Mouse (Mus musculus): Measurements from ENCODE around the gene Camk1d. TPM values are rescaled to one million over a fixed set of nuclear protein-coding genes. Genes with fewer than 3 reads are reported as not detected.

The Camk1d gene
- polyA plus RNA-seq, 1 experiment: 1.9 TPM

GRCm38 (mm10) chr2:5321660-5322295 is 392.5 kb downstream of the Camk1d start:
- Histone ChIP-seq H3K27ac (replicated peaks; ENCODE audit: low read depth, low read length) (no peak overlapping the region), H3K4me3 (ENCODE audit: insufficient read depth, low read depth, low read length) (no peak overlapping the region), H3K4me1 (ENCODE audit: control insufficient read depth, insufficient read depth, insufficient read length, low read length) (no peaks in the 10 kb centered on the region)

GRCm38 (mm10) chr2:5319138-5319537 is 395.2 kb downstream of the Camk1d start:
- no peak overlapping the region for H3K4me3 ChIP-seq (ENCODE audit: insufficient read depth, low read depth, low read length)
- no peaks in the 10 kb centered on the region for H3K4me1 ChIP-seq (ENCODE audit: control insufficient read depth, insufficient read depth, insufficient read length, low read length)
- H3K27ac ChIP-seq (replicated peaks; ENCODE audit: low read depth, low read length): no peak overlapping the region

DNA sequence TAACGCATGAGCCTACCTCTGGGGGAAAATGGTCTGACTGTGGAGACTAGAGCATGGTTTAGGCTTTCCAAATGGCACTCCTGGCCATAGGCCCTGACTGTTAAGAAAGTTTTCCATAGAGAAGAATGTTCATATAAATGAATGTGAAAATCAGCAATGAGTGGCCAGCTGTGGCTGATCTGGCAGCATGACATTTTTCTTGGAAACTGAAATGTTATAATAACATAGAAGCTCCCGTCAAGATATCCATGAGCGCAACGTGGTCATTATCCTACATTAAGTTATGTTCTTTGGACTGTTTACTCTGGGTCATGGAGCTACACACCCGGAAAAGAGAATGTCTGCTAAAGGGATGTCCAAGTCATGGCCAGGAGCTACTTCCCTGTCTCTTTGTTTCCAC is 397.6 kb downstream of the Camk1d start:
- Histone ChIP-seq H3K4me1 (ENCODE audit: control insufficient read depth, insufficient read depth, insufficient read length, low read length) (no peaks in the 10 kb centered on the region), H3K4me3 (ENCODE audit: insufficient read depth, low read depth, low read length) (no peak overlapping the region), H3K27ac (replicated peaks; ENCODE audit: low read depth, low read length) (no peak overlapping the region)

DNA sequence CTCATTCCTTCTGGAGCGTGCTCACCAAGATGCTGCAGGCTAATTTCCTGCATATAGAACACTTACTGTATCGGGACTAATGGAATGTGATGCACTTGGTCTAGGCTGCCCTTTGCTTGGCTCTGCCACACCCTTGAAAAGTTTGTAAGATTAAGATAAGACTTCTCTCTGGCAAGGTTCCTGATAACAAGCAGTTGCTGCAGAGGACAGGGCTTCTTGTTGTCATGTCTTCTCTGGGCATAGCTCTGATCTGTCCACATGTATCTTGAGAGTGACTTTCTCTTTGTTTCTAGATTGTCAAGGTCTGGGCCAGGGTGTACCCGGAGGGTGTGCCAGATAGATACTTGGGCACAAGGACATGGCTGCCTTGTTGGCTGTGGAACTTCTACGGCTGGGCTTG is 398.1 kb downstream of the Camk1d start:
- no peaks in the 10 kb centered on the region for H3K4me1 ChIP-seq (ENCODE audit: control insufficient read depth, insufficient read depth, insufficient read length, low read length)
- H3K27ac ChIP-seq (replicated peaks; ENCODE audit: low read depth, low read length): no peak overlapping the region

DNA sequence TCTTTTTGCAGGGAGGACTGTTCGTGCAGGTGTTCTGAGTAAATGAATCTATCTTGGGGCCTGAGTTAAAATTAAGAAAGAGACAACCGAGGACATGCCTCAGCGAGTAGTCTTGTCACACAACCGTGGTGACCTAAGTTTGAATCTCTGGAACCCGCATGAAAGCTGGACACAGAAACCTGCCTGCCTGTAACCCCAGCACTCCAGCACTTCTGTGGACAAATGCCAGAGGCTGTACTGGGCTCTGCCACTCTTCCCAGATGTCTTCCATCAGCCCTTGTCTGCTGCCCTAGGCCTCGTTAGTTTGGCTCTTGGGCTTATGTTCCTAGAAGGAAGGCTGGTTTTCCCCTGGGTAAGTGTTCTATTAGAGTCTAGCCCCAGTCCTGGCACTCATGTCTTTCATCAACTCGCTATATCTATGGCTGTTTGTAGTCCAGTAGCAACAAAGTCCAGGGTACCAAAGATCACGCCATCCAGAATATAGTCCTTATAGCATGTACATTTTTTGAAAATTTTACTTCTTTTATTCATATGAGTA is 399.0 kb downstream of the Camk1d start:
- Histone ChIP-seq H3K4me3 (ENCODE audit: insufficient read depth, low read depth, low read length) (no peak overlapping the region), H3K27ac (replicated peaks; ENCODE audit: low read depth, low read length) (no peak overlapping the region), H3K4me1 (ENCODE audit: control insufficient read depth, insufficient read depth, insufficient read length, low read length) (no peaks in the 10 kb centered on the region)

More for the DNA sequence above, 398.1 kb downstream of the Camk1d start:
- H3K4me3 ChIP-seq (ENCODE audit: insufficient read depth, low read depth, low read length): no peak overlapping the region

GRCm38 (mm10) chr2:5314530-5315166 is 399.7 kb downstream of the Camk1d start:
- H3K4me1 ChIP-seq (ENCODE audit: control insufficient read depth, insufficient read depth, insufficient read length, low read length): no peaks in the 10 kb centered on the region
- H3K27ac ChIP-seq (replicated peaks; ENCODE audit: low read depth, low read length): no peak overlapping the region
- H3K4me3 ChIP-seq (ENCODE audit: insufficient read depth, low read depth, low read length): no peak overlapping the region

- Histone ChIP-seq H3K27ac (replicated peaks; ENCODE audit: low read depth, low read length) (no peak overlapping the region), H3K4me3 (ENCODE audit: insufficient read depth, low read depth, low read length) (no peak overlapping the region), H3K4me1 (ENCODE audit: control insufficient read depth, insufficient read depth, insufficient read length, low read length) (no peaks in the 10 kb centered on the region)
Observed at GRCm38 (mm10) chr2:5305156-5305555, 409.2 kb downstream of the Camk1d start.

- H3K27ac ChIP-seq (replicated peaks; ENCODE audit: low read depth, low read length): no peak overlapping the region
- no peaks in the 10 kb centered on the region for H3K4me1 ChIP-seq (ENCODE audit: control insufficient read depth, insufficient read depth, insufficient read length, low read length)
Observed at GRCm38 (mm10) chr2:5304451-5304850, 409.9 kb downstream of the Camk1d start.

GRCm38 (mm10) chr2:5301286-5301685 is 413.0 kb downstream of the Camk1d start:
- Histone ChIP-seq H3K4me3 (ENCODE audit: insufficient read depth, low read depth, low read length) (no peak overlapping the region), H3K4me1 (ENCODE audit: control insufficient read depth, insufficient read depth, insufficient read length, low read length) (0 out of 2 replicates have a peak, but pooled peaks cover 3% of the 10 kb centered on the region), H3K27ac (replicated peaks; ENCODE audit: low read depth, low read length) (peak overlapping the region; percentile 28)

More at GRCm38 (mm10) chr2:5304451-5304850, 409.9 kb downstream of the Camk1d start:
- H3K4me3 ChIP-seq (ENCODE audit: insufficient read depth, low read depth, low read length): no peak overlapping the region

GRCm38 (mm10) chr2:5298071-5298470 is 416.2 kb downstream of the Camk1d start:
- peak overlapping the region; percentile 81; the same call in 1 of the 2 replicates for H3K27ac ChIP-seq (replicated peaks; ENCODE audit: low read depth, low read length)

DNA sequence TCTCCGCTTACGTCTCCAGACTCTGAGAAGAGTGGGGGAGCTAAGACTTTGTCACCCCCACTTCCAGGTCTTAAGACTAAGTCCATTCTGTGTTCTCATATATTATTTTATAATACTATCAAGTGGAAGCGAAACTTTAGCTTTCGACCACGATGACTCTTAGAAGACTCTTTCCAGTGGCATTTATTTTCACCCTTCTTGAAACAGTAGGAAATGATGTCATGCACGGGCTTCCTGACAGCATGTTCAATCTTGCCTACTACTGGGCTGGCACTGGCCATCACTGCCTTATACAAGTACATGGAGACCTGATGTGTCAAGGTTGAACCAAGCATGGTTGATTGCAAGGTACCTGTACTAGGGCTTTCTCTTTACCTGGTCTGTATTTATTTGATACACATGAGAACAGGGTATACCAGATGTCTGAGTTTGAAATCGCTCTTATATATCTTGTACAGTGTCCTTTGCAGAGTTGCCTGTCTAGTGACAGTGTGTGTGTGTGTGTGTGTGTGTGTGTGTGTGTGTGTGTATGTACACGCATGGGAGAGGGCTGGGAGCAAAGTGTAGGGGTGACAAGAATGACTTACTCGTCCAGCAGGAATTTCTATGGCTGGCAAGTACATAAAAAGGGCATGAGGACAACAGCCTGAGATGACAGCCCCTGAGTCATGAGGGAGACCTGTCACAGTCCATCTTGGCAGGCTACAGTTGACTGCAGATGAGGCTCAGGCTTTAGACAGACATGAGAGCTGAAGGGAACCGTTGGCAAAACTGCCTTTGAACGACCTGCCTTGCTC is 417.4 kb downstream of the Camk1d start:
- no peak overlapping the region for H3K27ac ChIP-seq (replicated peaks; ENCODE audit: low read depth, low read length)
- H3K4me3 ChIP-seq (ENCODE audit: insufficient read depth, low read depth, low read length): no peak overlapping the region
- peaks cover 10% of the 10 kb centered on the region; the same call in 1 of the 2 replicates for H3K4me1 ChIP-seq (ENCODE audit: control insufficient read depth, insufficient read depth, insufficient read length, low read length)

More at GRCm38 (mm10) chr2:5298071-5298470, 416.2 kb downstream of the Camk1d start:
- peak overlapping the region; percentile 48 for H3K4me3 ChIP-seq (ENCODE audit: insufficient read depth, low read depth, low read length)
- H3K4me1 ChIP-seq (ENCODE audit: control insufficient read depth, insufficient read depth, insufficient read length, low read length): peaks cover 10% of the 10 kb centered on the region; the same call in 1 of the 2 replicates

DNA sequence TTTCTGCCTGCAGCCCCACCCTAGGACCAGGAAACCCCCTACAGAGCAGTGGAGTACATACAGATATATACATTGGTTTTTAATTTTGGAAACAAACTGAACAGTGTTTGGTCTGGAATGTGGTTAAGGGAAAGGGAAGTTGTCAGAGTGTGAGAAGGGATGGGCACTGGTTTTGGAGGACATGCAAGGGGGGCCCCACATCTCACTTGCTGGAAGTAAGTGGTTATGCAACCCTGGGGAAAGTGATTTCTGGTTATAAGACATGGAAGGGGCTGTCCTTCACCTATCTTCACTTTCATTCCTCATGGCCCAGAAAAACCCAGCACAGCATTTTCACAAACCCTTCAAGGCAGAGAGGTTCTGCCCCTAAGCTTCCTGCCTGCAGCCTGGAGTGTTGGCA is 419.2 kb downstream of the Camk1d start:
- peaks cover 10% of the 10 kb centered on the region; the same call in 1 of the 2 replicates for H3K4me1 ChIP-seq (ENCODE audit: control insufficient read depth, insufficient read depth, insufficient read length, low read length)
- no peak overlapping the region for H3K27ac ChIP-seq (replicated peaks; ENCODE audit: low read depth, low read length)

DNA sequence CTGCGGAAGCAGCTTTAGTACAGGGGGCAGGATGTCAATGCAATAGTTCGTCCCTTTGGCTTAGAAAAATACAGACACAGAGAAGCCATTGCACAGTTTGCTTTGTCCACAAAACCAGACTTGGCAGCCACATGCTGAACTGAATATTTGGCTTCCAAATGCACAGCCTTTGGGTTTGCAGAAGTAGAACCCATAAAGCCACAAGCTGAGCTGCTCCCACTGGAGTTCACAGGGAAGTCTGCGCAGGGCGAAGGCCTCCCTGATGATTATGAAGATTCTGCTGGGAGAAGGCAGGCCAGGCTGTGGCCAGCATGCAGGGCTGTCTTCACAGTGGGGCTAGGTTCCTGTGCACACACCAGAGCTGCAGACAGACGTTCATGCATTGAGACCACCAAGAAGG is 419.9 kb downstream of the Camk1d start:
- Histone ChIP-seq H3K27ac (replicated peaks; ENCODE audit: low read depth, low read length) (0 out of 2 replicates have a peak overlapping the region, but pooled peaks have one; percentile 0), H3K4me1 (ENCODE audit: control insufficient read depth, insufficient read depth, insufficient read length, low read length) (peaks cover 10% of the 10 kb centered on the region; the same call in 1 of the 2 replicates), H3K4me3 (ENCODE audit: insufficient read depth, low read depth, low read length) (no peak overlapping the region)

More for the DNA sequence above, 419.2 kb downstream of the Camk1d start:
- no peak overlapping the region for H3K4me3 ChIP-seq (ENCODE audit: insufficient read depth, low read depth, low read length)

- H3K27ac ChIP-seq (replicated peaks; ENCODE audit: low read depth, low read length): no peak overlapping the region
- peaks cover 2% of the 10 kb centered on the region; the same call in 1 of the 2 replicates for H3K4me1 ChIP-seq (ENCODE audit: control insufficient read depth, insufficient read depth, insufficient read length, low read length)
- H3K4me3 ChIP-seq (ENCODE audit: insufficient read depth, low read depth, low read length): no peak overlapping the region
Observed at GRCm38 (mm10) chr2:5288593-5288992, 425.7 kb downstream of the Camk1d start.

GRCm38 (mm10) chr2:5287044-5287380 is 427.3 kb downstream of the Camk1d start:
- 0 out of 2 replicates have a peak overlapping the region, but pooled peaks have one; percentile 28 for H3K27ac ChIP-seq (replicated peaks; ENCODE audit: low read depth, low read length)
- H3K4me1 ChIP-seq (ENCODE audit: control insufficient read depth, insufficient read depth, insufficient read length, low read length): peaks cover 2% of the 10 kb centered on the region; the same call in 1 of the 2 replicates
- H3K4me3 ChIP-seq (ENCODE audit: insufficient read depth, low read depth, low read length): no peak overlapping the region
